Mouse (Mus musculus): ENCODE results near the gene Tnpo3.

- peak; percentile 38 for TF ChIP-seq CTCF (conservative IDR thresholded peaks at IDR 0.05; ENCODE audit: low read length)
- no peak for TF ChIP-seq NANOG (IDR thresholded peaks at IDR 0.05; ENCODE audit: borderline replicate concordance, low read length)
- TF ChIP-seq POU5F1 (IDR thresholded peaks at IDR 0.05; ENCODE audit: borderline replicate concordance, low read length) = no peak
Observed at GRCm38 (mm10) chr6:29637397-29638373, 28.0 kb upstream of the Tnpo3 start.

Data from E14TG2a.4 (cell line).